Mouse (Mus musculus) kidney, embryonic 14.5 days (tissue): Measurements from ENCODE around the gene Mrpl36. TPM values are rescaled to one million over a fixed set of nuclear protein-coding genes. Genes with fewer than 3 reads are reported as not detected.

Experiments
- ATAC-seq: fragments of 200-750 bp; cut with Nextera tagmentation; 2 replicates; pipeline ENCODE4 v1.8.0; 2017; ENCODE audit warnings: moderate number of reproducible peaks, mild to moderate bottlenecking, moderate TSS enrichment, moderate library complexity; ENCODE audit not compliant: low FRiP score, low TSS enrichment
- H3K27ac ChIP-seq: fragments of 300-500 bp; sonication (generic); 2 replicates; pipeline ENCODE4 v1.5.1; 2014; ENCODE audit warnings: low read depth, mild to moderate bottlenecking, low read length, moderate library complexity, mixed read lengths
- H3K27me3 ChIP-seq: fragments of 300-500 bp; sonication (generic); 2 replicates; pipeline ENCODE4 v1.6.1; 2014; ENCODE audit warnings: mild to moderate bottlenecking, low read length; ENCODE audit not compliant: control insufficient read depth, insufficient read depth
- H3K36me3 ChIP-seq: fragments of 300-500 bp; sonication (generic); 2 replicates; pipeline ENCODE4 v1.6.1; 2014; ENCODE audit warnings: low read length, mixed read lengths; ENCODE audit not compliant: control insufficient read depth, insufficient read depth
- H3K4me1 ChIP-seq: fragments of 300-500 bp; sonication (generic); 2 replicates; pipeline ENCODE4 v1.6.1; 2014; ENCODE audit warnings: low read length, mixed read lengths; ENCODE audit not compliant: control insufficient read depth, insufficient read depth
- H3K4me2 ChIP-seq: fragments of 300-500 bp; sonication (generic); replicated peaks from 2 replicates; pipeline ENCODE4 v1.6.1; 2014; ENCODE audit warnings: low read depth, mild to moderate bottlenecking, low read length
- H3K4me3 ChIP-seq: fragments of 300-500 bp; sonication (generic); 2 replicates; pipeline ENCODE4 v1.5.1; 2014; ENCODE audit warnings: mild to moderate bottlenecking, low read length
- H3K9ac ChIP-seq: fragments of 300-500 bp; sonication (generic); 2 replicates; pipeline ENCODE4 v1.6.1; 2014; ENCODE audit warnings: low read depth, mild to moderate bottlenecking, low read length, moderate library complexity
- H3K9me3 ChIP-seq: fragments of 300-500 bp; sonication (generic); 2 replicates; pipeline ENCODE4 v1.6.1; 2016; ENCODE audit warnings: low read length; ENCODE audit not compliant: control insufficient read depth
- WGBS: fragments of 180-500 bp; shearing (Covaris S2); extraction: QIAGEN DNeasy Blood & Tissue Kit; methylation state at CpG from one replicate; pipeline ENCODE4 v1.1.7; 2014; 5-methylcytosine and 5-hydroxymethylcytosine counted together
- polyA plus RNA-seq: library from polyadenylated mRNA; unstranded; fragments of >200 nt; fragmentation: Nextera tagmentation; extraction: Ambion mirVana; gene quantifications from 2 replicates; pipeline ENCODE4 v1.2.1, GENCODE M21; 2014

Mrpl36 gene
- polyA plus RNA-seq, 1 experiment from 2014 or later: 129 TPM

- no peak for ATAC-seq
- 84% methylated on average over 3 of the region's 3 CpGs for WGBS
- no peak overlapping the region for H3K27ac ChIP-seq
- H3K36me3 ChIP-seq: no peaks in the 10 kb centered on the region
- H3K9ac ChIP-seq: no peak overlapping the region
- no peaks in the 10 kb centered on the region for H3K27me3 ChIP-seq
- H3K4me1 ChIP-seq: no peaks in the 10 kb centered on the region
- no peaks in the 10 kb centered on the region for H3K9me3 ChIP-seq
- H3K4me2 ChIP-seq: no peak overlapping the region
- no peak overlapping the region for H3K4me3 ChIP-seq
These were observed 28.8 kb downstream of the Mrpl36 start for GRCm38 (mm10) chr13:73357106-73357505.

DNA sequence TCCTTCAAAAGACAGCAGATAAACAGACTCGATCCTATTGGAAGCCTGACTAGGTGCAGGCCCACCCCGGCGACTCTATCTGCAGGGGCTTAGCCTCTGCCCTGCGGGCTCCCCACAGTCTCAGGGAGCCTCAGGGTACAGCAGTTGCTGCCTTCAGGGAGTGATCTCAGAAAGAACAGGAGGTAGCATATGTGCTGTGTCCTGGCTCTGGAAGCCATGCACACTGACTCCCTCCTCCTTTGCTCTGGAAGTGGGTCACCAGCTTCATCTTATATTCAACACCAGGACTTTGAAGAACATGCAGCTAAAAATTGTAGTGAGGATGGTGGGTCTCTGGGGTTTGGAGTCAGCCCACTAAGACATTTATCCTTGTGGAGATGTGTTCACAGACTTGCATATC lies 45.1 kb downstream of the Mrpl36 start:
- Histone ChIP-seq H3K27ac (no peak overlapping the region), H3K36me3 (no peaks in the 10 kb centered on the region), H3K27me3 (no peaks in the 10 kb centered on the region), H3K4me3 (no peak overlapping the region), H3K4me2 (no peak overlapping the region), H3K9me3 (no peaks in the 10 kb centered on the region), H3K4me1 (no peaks in the 10 kb centered on the region), H3K9ac (no peak overlapping the region)
- WGBS: 76% methylated on average over 4 of the region's 4 CpGs
- ATAC-seq: no peak

DNA sequence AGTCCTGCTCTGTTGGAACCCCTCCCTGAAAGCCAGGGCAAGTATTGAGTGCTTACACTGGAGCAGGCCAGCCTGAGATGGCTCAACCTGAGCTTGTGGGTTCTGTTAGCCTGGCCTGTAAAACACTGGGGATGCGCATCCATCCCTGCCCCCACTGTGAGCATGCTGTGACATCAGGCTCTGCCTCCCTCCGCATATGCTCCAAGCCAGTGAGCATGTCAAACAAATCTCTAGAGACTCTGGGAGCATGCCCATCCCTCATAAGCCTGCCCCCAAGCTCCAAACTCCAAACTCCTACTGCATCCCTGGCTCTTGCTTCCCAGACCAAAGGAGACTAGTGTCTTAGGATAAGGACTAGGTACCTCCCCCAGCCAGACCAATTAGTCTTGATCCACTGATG lies 46.3 kb downstream of the Mrpl36 start:
- H3K4me3 ChIP-seq: no peak overlapping the region
- no peaks in the 10 kb centered on the region for H3K9me3 ChIP-seq
- no peak overlapping the region for H3K4me2 ChIP-seq
- H3K9ac ChIP-seq: no peak overlapping the region
- ATAC-seq: no peak
- no peaks in the 10 kb centered on the region for H3K4me1 ChIP-seq
- no peaks in the 10 kb centered on the region for H3K36me3 ChIP-seq
- WGBS: 50% methylated on average over 2 of the region's 2 CpGs
- no peak overlapping the region for H3K27ac ChIP-seq
- no peaks in the 10 kb centered on the region for H3K27me3 ChIP-seq

DNA sequence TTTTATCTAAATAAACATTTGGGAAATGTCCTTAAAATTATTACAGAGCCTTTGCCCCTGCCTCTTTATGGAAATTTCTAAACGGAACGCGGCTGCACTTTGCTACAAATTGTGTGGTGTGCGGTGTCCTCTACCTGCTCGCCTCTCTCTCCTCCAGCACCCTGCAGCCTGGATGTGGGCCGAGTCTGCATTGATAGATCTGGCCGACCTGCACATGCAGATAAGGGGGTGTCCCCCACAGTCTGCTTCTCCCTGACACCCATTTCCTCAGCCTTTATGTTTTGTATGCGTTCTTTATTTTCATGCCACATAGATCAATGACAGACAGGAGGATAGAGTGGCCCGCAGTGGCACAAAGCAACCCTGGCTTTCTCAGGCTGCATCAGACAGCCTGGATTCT lies 49.3 kb downstream of the Mrpl36 start:
- no peaks in the 10 kb centered on the region for H3K36me3 ChIP-seq
- no peak for ATAC-seq
- H3K9ac ChIP-seq: no peak overlapping the region
- no peak overlapping the region for H3K4me2 ChIP-seq
- WGBS: 86% methylated on average over 9 of the region's 9 CpGs
- H3K27me3 ChIP-seq: no peaks in the 10 kb centered on the region
- no peak overlapping the region for H3K4me3 ChIP-seq
- no peak overlapping the region for H3K27ac ChIP-seq
- no peaks in the 10 kb centered on the region for H3K4me1 ChIP-seq
- no peaks in the 10 kb centered on the region for H3K9me3 ChIP-seq

Other genes starting within 250 kb of the Mrpl36 start
- gene Irx4, start 68.0 kb upstream of the Mrpl36 start, polyA plus RNA-seq: 0.31 and 0.49 TPM in 2 replicates
- gene Ndufs6, start within 50 bp of the Mrpl36 start, polyA plus RNA-seq: 323 and 434 TPM in 2 replicates
- 39.8 and 45.0 TPM in 2 replicates for gene Lpcat1, start 138.7 kb downstream of the Mrpl36 start, polyA plus RNA-seq
- gene Slc6a3, start 208.2 kb downstream of the Mrpl36 start, polyA plus RNA-seq: not detected in 2 replicates